Mouse (Mus musculus) stomach, embryonic 16.5 days (tissue): ENCODE data around the gene Szt2. TPM values are rescaled to one million over a fixed set of nuclear protein-coding genes. Genes with fewer than 3 reads are reported as not detected.

Source experiments
- ATAC-seq: fragments of 200-750 bp; cut with Nextera tagmentation; 2 replicates; pipeline ENCODE4 v1.8.0; 2017; ENCODE audit warnings: moderate number of reproducible peaks, moderate TSS enrichment; ENCODE audit not compliant: insufficient read depth, low FRiP score
- H3K27ac ChIP-seq: fragments of 300-500 bp; sonication (generic); 2 replicates; pipeline ENCODE4 v1.5.1; 2014; ENCODE audit warnings: low read length
- H3K27me3 ChIP-seq: fragments of 300-500 bp; sonication (generic); 2 replicates; pipeline ENCODE4 v1.6.1; 2014; ENCODE audit warnings: low read length, control low read depth, mixed read lengths; ENCODE audit not compliant: control insufficient read depth, insufficient read depth
- H3K36me3 ChIP-seq: fragments of 300-500 bp; sonication (generic); 2 replicates; pipeline ENCODE4 v1.6.1; 2014; ENCODE audit warnings: low read length; ENCODE audit not compliant: control insufficient read depth, insufficient read depth
- H3K4me1 ChIP-seq: fragments of 300-500 bp; sonication (generic); 2 replicates; pipeline ENCODE4 v1.6.1; 2014; ENCODE audit warnings: low read length, control low read depth, mixed read lengths; ENCODE audit not compliant: control insufficient read depth, insufficient read depth
- H3K4me2 ChIP-seq: fragments of 300-500 bp; sonication (generic); 2 replicates; pipeline ENCODE4 v1.6.1; 2014; ENCODE audit warnings: low read depth, low read length, mixed read lengths
- H3K4me3 ChIP-seq: fragments of 300-500 bp; sonication (generic); replicated peaks from 2 replicates; pipeline ENCODE4 v1.5.1; 2014; ENCODE audit warnings: mild to moderate bottlenecking, low read length
- H3K9ac ChIP-seq: fragments of 300-500 bp; sonication (generic); 2 replicates; pipeline ENCODE4 v1.6.1; 2014; ENCODE audit warnings: low read length
- H3K9me3 ChIP-seq: fragments of 300-500 bp; sonication (generic); replicated peaks from 2 replicates; pipeline ENCODE4 v1.6.1; 2016; ENCODE audit warnings: low read length, control low read depth; ENCODE audit not compliant: control insufficient read depth
- WGBS: fragments of 180-500 bp; shearing (Covaris S2); extraction: QIAGEN DNeasy Blood & Tissue Kit; methylation state at CpG from one replicate; pipeline ENCODE4 v1.1.7; 2014; 5-methylcytosine and 5-hydroxymethylcytosine counted together
- polyA plus RNA-seq: library from polyadenylated mRNA; unstranded; fragments of >200 nt; fragmentation: Nextera tagmentation; extraction: Ambion mirVana; gene quantifications from 2 replicates; pipeline ENCODE4 v1.2.1, GENCODE M21; 2015

Szt2 gene
- polyA plus RNA-seq, 1 experiment from 2014 or later = 6.7 TPM

- ATAC-seq = peak; percentile 8; the same call in 1 of the 2 replicates
- peak overlapping the region; percentile 93 for H3K27ac ChIP-seq
- peak overlapping the region; percentile 85 for H3K9ac ChIP-seq
- no peaks in the 10 kb centered on the region for H3K9me3 ChIP-seq
- 32% methylated on average over 7 of the region's 7 CpGs for WGBS
- H3K4me1 ChIP-seq = peaks cover 31% of the 10 kb centered on the region
- H3K36me3 ChIP-seq = peaks cover 12% of the 10 kb centered on the region; the same call in 1 of the 2 replicates
- peak overlapping the region; percentile 75 for H3K4me2 ChIP-seq
- H3K27me3 ChIP-seq = no peaks in the 10 kb centered on the region
- H3K4me3 ChIP-seq = peak overlapping the region; percentile 64
These were observed 20.3 kb upstream of the Szt2 start for GRCm38 (mm10) chr4:118429215-118429895.

GRCm38 (mm10) chr4:118428531-118429214, 19.6 kb upstream of the Szt2 start:
- Histone ChIP-seq H3K4me1 (peaks cover 26% of the 10 kb centered on the region), H3K4me2 (peak overlapping the region; percentile 75), H3K27me3 (no peaks in the 10 kb centered on the region), H3K27ac (peak overlapping the region; percentile 93), H3K9me3 (no peaks in the 10 kb centered on the region), H3K9ac (peak overlapping the region; percentile 85), H3K4me3 (peak overlapping the region; percentile 64), H3K36me3 (peaks cover 12% of the 10 kb centered on the region; the same call in 1 of the 2 replicates)
- 0 out of 2 replicates have a peak, but pooled peaks have one; percentile 7 for ATAC-seq
- WGBS = 23% methylated on average over 15 of the region's 15 CpGs

- peak within 1 kb of the TSS; percentile 64 for H3K4me3 ChIP-seq
- H3K4me2 ChIP-seq = peak within 1 kb of the TSS; percentile 75
- peak within 1 kb of the TSS; percentile 93 for H3K27ac ChIP-seq
- H3K9me3 ChIP-seq = no peaks in the 10 kb centered on the region
- H3K4me1 ChIP-seq = peaks cover 26% of the 10 kb centered on the region
- no peaks in the 10 kb centered on the region for H3K27me3 ChIP-seq
- WGBS = under 1% methylated on average over 30 of the region's 31 CpGs
- H3K36me3 ChIP-seq = peaks cover 12% of the 10 kb centered on the region; the same call in 1 of the 2 replicates
- peak within 1 kb of the TSS; percentile 85 for H3K9ac ChIP-seq
- ATAC-seq = peak; percentile 96
These were observed 18.8 kb upstream of the Szt2 start, which contains the start of gene Elovl1 for GRCm38 (mm10) chr4:118427768-118428451. Gene Elovl1 (plus strand): TSS chr4:118428093.

GRCm38 (mm10) chr4:118427415-118427767, 18.3 kb upstream of the Szt2 start:
- H3K4me2 ChIP-seq = peak overlapping the region; percentile 75

GRCm38 (mm10) chr4:118425374-118425773, 16.3 kb upstream of the Szt2 start:
- Histone ChIP-seq H3K27ac (no peak overlapping the region), H3K27me3 (no peaks in the 10 kb centered on the region), H3K36me3 (no peaks in the 10 kb centered on the region), H3K4me1 (peaks cover 25% of the 10 kb centered on the region), H3K9me3 (no peaks in the 10 kb centered on the region), H3K4me2 (no peak overlapping the region), H3K9ac (no peak overlapping the region), H3K4me3 (no peak overlapping the region)
- ATAC-seq = no peak
- WGBS = 90% methylated on average over 1 of the region's 1 CpGs

More at GRCm38 (mm10) chr4:118427415-118427767, 18.3 kb upstream of the Szt2 start:
- Histone ChIP-seq H3K4me1 (peaks cover 26% of the 10 kb centered on the region), H3K36me3 (peaks cover 11% of the 10 kb centered on the region; the same call in 1 of the 2 replicates), H3K9ac (peak overlapping the region; percentile 85), H3K27me3 (no peaks in the 10 kb centered on the region), H3K9me3 (no peaks in the 10 kb centered on the region), H3K27ac (peak overlapping the region; percentile 93), H3K4me3 (peak overlapping the region; percentile 64)
- ATAC-seq = peak; percentile 6; the same call in 1 of the 2 replicates
- WGBS = 3% methylated on average over 5 of the region's 5 CpGs

GRCm38 (mm10) chr4:118424541-118425160, 15.6 kb upstream of the Szt2 start:
- H3K4me3 ChIP-seq = no peak overlapping the region
- whole genome bisulfite sequencing = 68% methylated on average over 4 of the region's 4 CpGs
- peaks cover 3% of the 10 kb centered on the region; the same call in 1 of the 2 replicates for H3K36me3 ChIP-seq
- H3K27ac ChIP-seq = no peak overlapping the region
- no peaks in the 10 kb centered on the region for H3K27me3 ChIP-seq
- no peak for ATAC-seq
- H3K9me3 ChIP-seq = no peaks in the 10 kb centered on the region
- H3K9ac ChIP-seq = no peak overlapping the region
- H3K4me1 ChIP-seq = peaks cover 18% of the 10 kb centered on the region
- no peak overlapping the region for H3K4me2 ChIP-seq

- H3K27me3 ChIP-seq = no peaks in the 10 kb centered on the region
- no peak overlapping the region for H3K27ac ChIP-seq
- H3K4me3 ChIP-seq = no peak overlapping the region
- no peak overlapping the region for H3K9ac ChIP-seq
- H3K9me3 ChIP-seq = no peaks in the 10 kb centered on the region
- H3K36me3 ChIP-seq = peaks cover 3% of the 10 kb centered on the region; the same call in 1 of the 2 replicates
- peak; percentile 58; the same call in 1 of the 2 replicates for ATAC-seq
- H3K4me2 ChIP-seq = no peak overlapping the region
- 95% methylated on average over 3 of the region's 3 CpGs for WGBS
- H3K4me1 ChIP-seq = no peaks in the 10 kb centered on the region
These were observed 12.3 kb upstream of the Szt2 start for GRCm38 (mm10) chr4:118421384-118421783.

- Histone ChIP-seq H3K9me3 (no peaks in the 10 kb centered on the region), H3K36me3 (peaks cover 3% of the 10 kb centered on the region; the same call in 1 of the 2 replicates), H3K4me1 (no peaks in the 10 kb centered on the region), H3K4me3 (no peak overlapping the region), H3K27ac (no peak overlapping the region), H3K9ac (no peak overlapping the region), H3K4me2 (no peak overlapping the region), H3K27me3 (no peaks in the 10 kb centered on the region)
- 82% methylated on average over 13 of the region's 13 CpGs for WGBS
- ATAC-seq = no peak
These were observed 8.2 kb upstream of the Szt2 start for GRCm38 (mm10) chr4:118417112-118417797.
